Mouse (Mus musculus) skeletal muscle tissue, adult 2 months (tissue): Measurements from ENCODE around the gene Pex16.

ENCODE experiments used
- DNase-seq: peaks from one replicate; pipeline ENCODE4 v3.0.0-alpha.2; 2012; ENCODE audit warnings: low read depth, low spot score

Gene Pex16

GRCm38 (mm10) chr2:92374514-92374913 lies at the start of gene Pex16, which contains the start of gene Large2:
Gene Pex16 (plus strand): TSS chr2:92374676.
Gene Large2 (minus strand): TSS chr2:92374869.
- DNase-seq = no peak

GRCm38 (mm10) chr2:92325676-92326075 lies 48.8 kb upstream of the Pex16 start:
- DNase-seq = no peak

GRCm38 (mm10) chr2:92326221-92326620 lies 48.3 kb upstream of the Pex16 start:
- no peak for DNase-seq

- no peak for DNase-seq
These were observed 46.9 kb upstream of the Pex16 start for GRCm38 (mm10) chr2:92327601-92328000.

GRCm38 (mm10) chr2:92328206-92328605 lies 46.3 kb upstream of the Pex16 start:
- no peak for DNase-seq

GRCm38 (mm10) chr2:92330840-92331239 lies 43.6 kb upstream of the Pex16 start:
- peak; percentile 15 for DNase-seq

- peak; percentile 18 for DNase-seq
These were observed 43.1 kb upstream of the Pex16 start for GRCm38 (mm10) chr2:92331410-92331809.

- no peak for DNase-seq
These were observed 42.6 kb upstream of the Pex16 start for GRCm38 (mm10) chr2:92331871-92332270.

- no peak for DNase-seq
These were observed 32.1 kb upstream of the Pex16 start for GRCm38 (mm10) chr2:92342418-92342817.

GRCm38 (mm10) chr2:92347191-92347590 lies 27.3 kb upstream of the Pex16 start:
- no peak for DNase-seq

- peak; percentile 58 for DNase-seq
These were observed 24.7 kb upstream of the Pex16 start for GRCm38 (mm10) chr2:92349589-92350425.

- DNase-seq = no peak
These were observed 23.8 kb upstream of the Pex16 start for GRCm38 (mm10) chr2:92350686-92351085.

GRCm38 (mm10) chr2:92353402-92353801 lies 21.1 kb upstream of the Pex16 start:
- DNase-seq = no peak

- DNase-seq = no peak
These were observed 20.3 kb upstream of the Pex16 start for GRCm38 (mm10) chr2:92354224-92354623.

GRCm38 (mm10) chr2:92359301-92359700 lies 15.2 kb upstream of the Pex16 start:
- DNase-seq = no peak

- no peak for DNase-seq
These were observed 14.2 kb upstream of the Pex16 start for GRCm38 (mm10) chr2:92360186-92360823.

GRCm38 (mm10) chr2:92360893-92361292 lies 13.6 kb upstream of the Pex16 start:
- no peak for DNase-seq

GRCm38 (mm10) chr2:92361795-92362194 lies 12.7 kb upstream of the Pex16 start:
- DNase-seq = no peak

GRCm38 (mm10) chr2:92362571-92363228 lies 11.8 kb upstream of the Pex16 start:
- DNase-seq = no peak

- DNase-seq = no peak
These were observed 10.4 kb upstream of the Pex16 start for GRCm38 (mm10) chr2:92364086-92364485.

- no peak for DNase-seq
These were observed 8.9 kb upstream of the Pex16 start for GRCm38 (mm10) chr2:92365568-92365967.

GRCm38 (mm10) chr2:92367383-92368029 lies 7.0 kb upstream of the Pex16 start:
- DNase-seq = no peak
